Mouse (Mus musculus): ENCODE measurements around the gene Ppm1g.

The Ppm1g gene

GRCm38 (mm10) chr5:31220448-31221303 lies at the start of gene Ppm1g:
TSS of gene Ppm1g (minus strand) at chr5:31220687.
- DNase-seq (ENCODE audit: inconsistent ontology term): peak; percentile 97

- peak; percentile 56 for DNase-seq (ENCODE audit: inconsistent ontology term)
Measured at GRCm38 (mm10) chr5:31267686-31268085, 47.2 kb upstream of the Ppm1g start.

GRCm38 (mm10) chr5:31266101-31266500 lies 45.6 kb upstream of the Ppm1g start:
- DNase-seq (ENCODE audit: inconsistent ontology term): no peak

GRCm38 (mm10) chr5:31257616-31258015 lies 37.1 kb upstream of the Ppm1g start:
- DNase-seq (ENCODE audit: inconsistent ontology term): no peak

GRCm38 (mm10) chr5:31255971-31256370 lies 35.5 kb upstream of the Ppm1g start:
- no peak for DNase-seq (ENCODE audit: inconsistent ontology term)

- DNase-seq (ENCODE audit: inconsistent ontology term): no peak
Measured at GRCm38 (mm10) chr5:31255381-31255780, 34.9 kb upstream of the Ppm1g start.

- no peak for DNase-seq (ENCODE audit: inconsistent ontology term)
Measured at GRCm38 (mm10) chr5:31254901-31255300, 34.4 kb upstream of the Ppm1g start.

- DNase-seq (ENCODE audit: inconsistent ontology term): no peak
Measured at GRCm38 (mm10) chr5:31254452-31254851, 34.0 kb upstream of the Ppm1g start.

- no peak for DNase-seq (ENCODE audit: inconsistent ontology term)
Measured at GRCm38 (mm10) chr5:31253806-31254205, 33.3 kb upstream of the Ppm1g start.

GRCm38 (mm10) chr5:31252795-31253545 lies 32.5 kb upstream of the Ppm1g start:
- DNase-seq (ENCODE audit: inconsistent ontology term): no peak

- DNase-seq (ENCODE audit: inconsistent ontology term): no peak
Measured at GRCm38 (mm10) chr5:31252151-31252550, 31.7 kb upstream of the Ppm1g start.

GRCm38 (mm10) chr5:31251541-31252101 lies 31.1 kb upstream of the Ppm1g start, which contains the start of gene Krtcap3:
TSS of gene Krtcap3 (plus strand) at chr5:31251691.
- no peak for DNase-seq (ENCODE audit: inconsistent ontology term)

GRCm38 (mm10) chr5:31250716-31251115 lies 30.2 kb upstream of the Ppm1g start:
- DNase-seq (ENCODE audit: inconsistent ontology term): no peak

GRCm38 (mm10) chr5:31242191-31242590 lies 21.7 kb upstream of the Ppm1g start:
- no peak for DNase-seq (ENCODE audit: inconsistent ontology term)

- DNase-seq (ENCODE audit: inconsistent ontology term): no peak
Measured at GRCm38 (mm10) chr5:31241522-31242034, 21.1 kb upstream of the Ppm1g start.

GRCm38 (mm10) chr5:31240637-31241521 lies 20.4 kb upstream of the Ppm1g start, which contains the start of the genes Nrbp1 and Gm9970:
TSS of gene Nrbp1 (plus strand) at chr5:31240864.
TSS of gene Gm9970 (minus strand) at chr5:31241232.
- peak; percentile 99 for DNase-seq (ENCODE audit: inconsistent ontology term)

GRCm38 (mm10) chr5:31226641-31227040 lies 6.2 kb upstream of the Ppm1g start:
- DNase-seq (ENCODE audit: inconsistent ontology term): no peak

GRCm38 (mm10) chr5:31222696-31223095 lies 2.2 kb upstream of the Ppm1g start:
- no peak for DNase-seq (ENCODE audit: inconsistent ontology term)

GRCm38 (mm10) chr5:31221304-31221945 lies 938 bp upstream of the Ppm1g start:
- peak; percentile 34 for DNase-seq (ENCODE audit: inconsistent ontology term)

- DNase-seq (ENCODE audit: inconsistent ontology term): peak; percentile 70
Measured at GRCm38 (mm10) chr5:31219911-31220447, 508 bp downstream of the Ppm1g start.
